Mouse (Mus musculus): ENCODE measurements around the gene Atf5. TPM values are rescaled to one million over a fixed set of nuclear protein-coding genes. Genes with fewer than 3 reads are reported as not detected.

Gene Atf5
- total RNA-seq, 2 experiments from 2014 or later: 1.3 to 2.5 TPM

- no peak for ATAC-seq (replicated peaks; ENCODE audit: low FRiP score, poor library complexity, severe bottlenecking)
Measured at GRCm38 (mm10) chr7:44780101-44780500, 36.4 kb downstream of the Atf5 start.

GRCm38 (mm10) chr7:44776849-44777498 lies 39.5 kb downstream of the Atf5 start:
- ATAC-seq (replicated peaks; ENCODE audit: low FRiP score, poor library complexity, severe bottlenecking): peak; percentile 54

- peak; percentile 61 for ATAC-seq (replicated peaks; ENCODE audit: low FRiP score, poor library complexity, severe bottlenecking)
Measured at GRCm38 (mm10) chr7:44772591-44773204, 43.8 kb downstream of the Atf5 start.

- no peak for ATAC-seq (replicated peaks; ENCODE audit: low FRiP score, poor library complexity, severe bottlenecking)
Measured at GRCm38 (mm10) chr7:44770046-44770578, 46.3 kb downstream of the Atf5 start.

GRCm38 (mm10) chr7:44768129-44768528 lies 48.3 kb downstream of the Atf5 start:
- peak; percentile 71 for ATAC-seq (replicated peaks; ENCODE audit: low FRiP score, poor library complexity, severe bottlenecking)

Other genes starting within 250 kb of the Atf5 start
- gene Napsa, start 244.3 kb downstream of the Atf5 start, total RNA-seq (2015; ENCODE audit: low replicate concordance): 66.9 TPM in 2 replicates
- gene Napsa, start 244.3 kb downstream of the Atf5 start, total RNA-seq (2017; ENCODE audit: low replicate concordance): 18.0 and 26.1 TPM in 2 replicates
- gene Kcnc3, start 226.0 kb downstream of the Atf5 start, total RNA-seq (2015; ENCODE audit: low replicate concordance): not detected in 2 replicates
- gene Kcnc3, start 226.0 kb downstream of the Atf5 start, total RNA-seq (2017; ENCODE audit: low replicate concordance): 0.42 TPM in 1 of 2 replicates, not detected in the other
- gene Myh14, start 145.8 kb downstream of the Atf5 start, total RNA-seq (2015; ENCODE audit: low replicate concordance): not detected in 2 replicates
- gene Myh14, start 145.8 kb downstream of the Atf5 start, total RNA-seq (2017; ENCODE audit: low replicate concordance): not detected in 2 replicates
- not detected in 2 replicates for gene Izumo2, start 107.9 kb downstream of the Atf5 start, total RNA-seq (2015; ENCODE audit: low replicate concordance)
- gene Izumo2, start 107.9 kb downstream of the Atf5 start, total RNA-seq (2017; ENCODE audit: low replicate concordance): not detected in 2 replicates
- 21.5 and 24.0 TPM in 2 replicates for gene Vrk3, start 68.2 kb downstream of the Atf5 start, total RNA-seq (2015; ENCODE audit: low replicate concordance)
- gene Vrk3, start 68.2 kb downstream of the Atf5 start, total RNA-seq (2017; ENCODE audit: low replicate concordance): 11.3 and 22.7 TPM in 2 replicates
- 0.58 TPM in 1 of 2 replicates, not detected in the other for gene Zfp473, start 65.6 kb downstream of the Atf5 start, total RNA-seq (2015; ENCODE audit: low replicate concordance)
- gene Zfp473, start 65.6 kb downstream of the Atf5 start, total RNA-seq (2017; ENCODE audit: low replicate concordance): 0.14 and 0.60 TPM in 2 replicates
- 10.4 and 14.4 TPM in 2 replicates for gene Nup62, start 570 bp downstream of the Atf5 start, total RNA-seq (2015; ENCODE audit: low replicate concordance)
- 21.7 and 21.9 TPM in 2 replicates for gene Nup62, start 570 bp downstream of the Atf5 start, total RNA-seq (2017; ENCODE audit: low replicate concordance)
- 0.84 TPM in 1 of 2 replicates, not detected in the other for gene Il4i1, start 271 bp downstream of the Atf5 start, total RNA-seq (2015; ENCODE audit: low replicate concordance)
- 0.09 TPM in 1 of 2 replicates, not detected in the other for gene Il4i1, start 271 bp downstream of the Atf5 start, total RNA-seq (2017; ENCODE audit: low replicate concordance)
- 6.5 and 7.1 TPM in 2 replicates for gene Akt1s1, start 32.3 kb upstream of the Atf5 start, total RNA-seq (2015; ENCODE audit: low replicate concordance)
- 19.7 and 43.3 TPM in 2 replicates for gene Akt1s1, start 32.3 kb upstream of the Atf5 start, total RNA-seq (2017; ENCODE audit: low replicate concordance)
- 15.8 and 21.3 TPM in 2 replicates for gene Tbc1d17, start 32.4 kb upstream of the Atf5 start, total RNA-seq (2015; ENCODE audit: low replicate concordance)
- gene Tbc1d17, start 32.4 kb upstream of the Atf5 start, total RNA-seq (2017; ENCODE audit: low replicate concordance): 33.6 and 77.5 TPM in 2 replicates
- gene Pnkp, start 40.5 kb upstream of the Atf5 start, total RNA-seq (2015; ENCODE audit: low replicate concordance): 17.3 and 43.3 TPM in 2 replicates
- 26.8 and 32.5 TPM in 2 replicates for gene Pnkp, start 40.5 kb upstream of the Atf5 start, total RNA-seq (2017; ENCODE audit: low replicate concordance)
- 6.9 and 8.1 TPM in 2 replicates for gene Ptov1, start 53.1 kb upstream of the Atf5 start, total RNA-seq (2015; ENCODE audit: low replicate concordance)
- 8.8 and 12.1 TPM in 2 replicates for gene Ptov1, start 53.1 kb upstream of the Atf5 start, total RNA-seq (2017; ENCODE audit: low replicate concordance)
- gene Med25, start 76.1 kb upstream of the Atf5 start, total RNA-seq (2015; ENCODE audit: low replicate concordance): 6.5 and 8.4 TPM in 2 replicates
- 3.2 and 5.3 TPM in 2 replicates for gene Med25, start 76.1 kb upstream of the Atf5 start, total RNA-seq (2017; ENCODE audit: low replicate concordance)
- 1.3 TPM in 1 of 2 replicates, not detected in the other for gene Fuz, start 79.4 kb upstream of the Atf5 start, total RNA-seq (2015; ENCODE audit: low replicate concordance)
- 2.2 and 4.3 TPM in 2 replicates for gene Fuz, start 79.4 kb upstream of the Atf5 start, total RNA-seq (2017; ENCODE audit: low replicate concordance)
- 29.4 and 43.1 TPM in 2 replicates for gene Ap2a1, start 112.8 kb upstream of the Atf5 start, total RNA-seq (2015; ENCODE audit: low replicate concordance)
- gene Ap2a1, start 112.8 kb upstream of the Atf5 start, total RNA-seq (2017; ENCODE audit: low replicate concordance): 27.5 and 36.0 TPM in 2 replicates
- gene Tsks, start 126.5 kb upstream of the Atf5 start, total RNA-seq (2015; ENCODE audit: low replicate concordance): not detected in 2 replicates
- not detected in 2 replicates for gene Tsks, start 126.5 kb upstream of the Atf5 start, total RNA-seq (2017; ENCODE audit: low replicate concordance)
- 0.19 and 1.5 TPM in 2 replicates for gene Cpt1c, start 158.2 kb upstream of the Atf5 start, total RNA-seq (2015; ENCODE audit: low replicate concordance)
- 0.28 and 0.51 TPM in 2 replicates for gene Cpt1c, start 158.2 kb upstream of the Atf5 start, total RNA-seq (2017; ENCODE audit: low replicate concordance)
- gene Prmt1, start 169.9 kb upstream of the Atf5 start, total RNA-seq (2015; ENCODE audit: low replicate concordance): 21.7 and 73.4 TPM in 2 replicates
- gene Prmt1, start 169.9 kb upstream of the Atf5 start, total RNA-seq (2017; ENCODE audit: low replicate concordance): 9.2 and 30.6 TPM in 2 replicates
- gene Irf3, start 181.0 kb upstream of the Atf5 start, total RNA-seq (2015; ENCODE audit: low replicate concordance): 15.5 and 24.2 TPM in 2 replicates
- gene Irf3, start 181.0 kb upstream of the Atf5 start, total RNA-seq (2017; ENCODE audit: low replicate concordance): 17.0 and 34.1 TPM in 2 replicates
- 2.9 and 9.6 TPM in 2 replicates for gene Bcl2l12, start 182.1 kb upstream of the Atf5 start, total RNA-seq (2015; ENCODE audit: low replicate concordance)
- 1.3 and 2.5 TPM in 2 replicates for gene Bcl2l12, start 182.1 kb upstream of the Atf5 start, total RNA-seq (2017; ENCODE audit: low replicate concordance)
- gene Scaf1, start 199.7 kb upstream of the Atf5 start, total RNA-seq (2015; ENCODE audit: low replicate concordance): 7.9 and 10.7 TPM in 2 replicates
- gene Scaf1, start 199.7 kb upstream of the Atf5 start, total RNA-seq (2017; ENCODE audit: low replicate concordance): 9.8 and 10.0 TPM in 2 replicates
- 7.5 and 10.8 TPM in 2 replicates for gene Rras, start 201.3 kb upstream of the Atf5 start, total RNA-seq (2015; ENCODE audit: low replicate concordance)
- gene Rras, start 201.3 kb upstream of the Atf5 start, total RNA-seq (2017; ENCODE audit: low replicate concordance): 0.60 TPM in 1 of 2 replicates, not detected in the other
- gene Prr12, start 236.2 kb upstream of the Atf5 start, total RNA-seq (2015; ENCODE audit: low replicate concordance): 3.3 and 6.1 TPM in 2 replicates
- 0.60 and 0.70 TPM in 2 replicates for gene Prr12, start 236.2 kb upstream of the Atf5 start, total RNA-seq (2017; ENCODE audit: low replicate concordance)
- 10.4 and 20.7 TPM in 2 replicates for gene Nosip, start 245.8 kb upstream of the Atf5 start, total RNA-seq (2015; ENCODE audit: low replicate concordance)
- gene Nosip, start 245.8 kb upstream of the Atf5 start, total RNA-seq (2017; ENCODE audit: low replicate concordance): 15.5 and 22.2 TPM in 2 replicates
- 1.3 and 5.2 TPM in 2 replicates for gene Prrg2, start 246.0 kb upstream of the Atf5 start, total RNA-seq (2015; ENCODE audit: low replicate concordance)
- 0.34 and 7.0 TPM in 2 replicates for gene Prrg2, start 246.0 kb upstream of the Atf5 start, total RNA-seq (2017; ENCODE audit: low replicate concordance)

Data from erythroblast, adult 5-6 weeks (primary cell).